Mouse (Mus musculus) spleen, adult 12 weeks (tissue): Measurements from ENCODE around the gene Lpcat1.

ENCODE experiments used
- DNase-seq: peaks from one replicate; pipeline ENCODE4 v3.0.0; 2022; ENCODE audit warnings: low spot score

The Lpcat1 gene

DNA sequence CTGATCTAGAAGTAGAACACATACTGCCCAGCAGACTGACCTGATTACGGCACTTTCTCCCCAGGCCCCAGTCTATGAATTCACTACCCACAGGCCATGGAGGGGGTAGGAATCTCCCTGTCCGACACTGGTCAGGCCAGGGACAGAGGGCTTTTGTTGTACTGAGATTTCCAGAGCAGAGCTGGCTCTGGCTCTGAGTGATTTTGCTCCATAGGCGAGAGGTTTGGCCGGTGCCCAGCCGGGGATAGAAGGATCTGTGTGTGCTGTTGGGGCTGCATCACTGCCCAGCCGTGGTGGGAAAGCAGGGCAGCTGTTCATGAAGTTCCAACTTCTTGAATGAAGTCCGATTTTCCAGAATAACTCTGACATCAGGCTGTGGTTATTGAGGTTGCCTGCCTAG, 20.1 kb upstream of the Lpcat1 start:
- DNase-seq, result no peak

- no peak for DNase-seq
Observed at GRCm38 (mm10) chr13:73447478-73447877, 19.5 kb upstream of the Lpcat1 start.

DNA sequence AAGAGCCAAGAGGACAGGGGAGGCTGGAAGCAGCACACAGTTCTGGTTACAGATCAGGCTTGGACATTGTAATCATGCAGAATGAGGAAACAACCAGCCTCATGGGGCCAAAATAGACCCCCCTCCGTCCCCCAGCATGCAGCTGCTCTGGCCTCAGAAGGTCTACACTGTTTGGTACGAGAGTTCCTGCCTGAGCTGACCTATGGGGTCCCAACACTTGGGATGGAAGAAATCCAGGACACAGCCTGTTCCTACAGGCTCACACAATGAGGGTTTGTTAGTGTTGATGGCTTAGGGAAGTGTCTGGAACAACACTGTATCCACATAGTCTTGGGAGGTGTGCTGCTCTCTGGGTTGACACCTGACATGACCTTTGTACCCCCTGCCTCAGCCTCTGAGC, 18.8 kb upstream of the Lpcat1 start:
- no peak for DNase-seq

DNA sequence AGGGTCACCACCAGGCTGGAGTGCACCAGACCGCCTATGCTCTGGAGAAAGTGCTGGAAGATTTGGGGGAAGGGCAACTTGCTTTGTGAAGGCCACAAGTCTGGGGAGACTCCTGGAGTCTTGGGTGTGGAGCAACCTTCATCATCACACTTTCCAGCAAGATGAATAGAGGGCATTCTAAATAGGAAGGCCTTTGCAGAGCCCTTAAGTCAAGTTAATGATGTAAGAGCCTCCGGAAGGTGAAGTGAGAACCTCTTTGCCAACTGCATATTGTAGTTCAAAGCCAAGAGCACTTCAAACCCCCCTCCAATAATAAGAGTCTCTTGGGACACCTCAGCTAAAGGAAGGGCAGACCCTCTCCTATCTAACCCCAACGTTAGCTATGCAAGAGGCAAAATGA, 18.3 kb upstream of the Lpcat1 start:
- DNase-seq, result no peak

- DNase-seq, result no peak
Observed at GRCm38 (mm10) chr13:73453503-73454217, 13.3 kb upstream of the Lpcat1 start.

DNA sequence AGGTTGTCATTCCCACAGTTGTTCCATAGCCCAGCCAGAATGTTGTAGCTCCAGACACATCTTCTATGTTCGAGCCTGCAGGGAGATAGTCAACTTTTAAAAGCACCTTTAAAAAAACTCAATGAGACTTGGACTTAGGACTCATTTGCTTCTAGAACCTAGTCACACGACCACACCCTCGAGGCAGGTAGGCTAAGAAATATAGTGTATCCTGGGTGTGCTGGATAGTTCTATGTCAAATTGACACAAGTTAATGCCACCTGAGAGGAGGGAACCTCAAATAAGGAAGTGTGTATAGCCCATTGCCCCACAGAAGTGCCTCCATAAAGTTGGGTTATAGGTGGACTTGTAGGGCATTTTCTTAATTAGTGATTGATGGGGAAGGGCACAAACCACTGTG, 11.7 kb upstream of the Lpcat1 start:
- no peak for DNase-seq

DNA sequence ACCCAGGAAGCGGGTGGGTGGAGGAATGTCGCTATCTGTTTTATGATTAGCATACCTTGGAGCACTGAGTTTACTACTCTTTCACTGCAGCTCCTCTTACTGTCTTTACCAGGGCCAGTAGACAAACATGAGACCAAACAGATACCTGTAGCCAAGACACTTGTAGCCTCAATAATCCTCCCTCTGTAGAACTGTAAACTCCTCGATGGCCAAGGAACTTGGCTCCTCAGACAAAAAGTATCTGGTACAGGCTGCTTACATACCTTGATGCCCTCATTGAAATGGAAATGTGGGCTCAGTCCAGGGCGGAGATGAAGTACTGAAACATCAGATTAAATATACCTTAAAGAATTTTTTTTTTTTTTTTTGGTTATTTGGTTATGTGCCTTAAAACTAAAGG, 9.7 kb upstream of the Lpcat1 start:
- DNase-seq, result no peak

DNA sequence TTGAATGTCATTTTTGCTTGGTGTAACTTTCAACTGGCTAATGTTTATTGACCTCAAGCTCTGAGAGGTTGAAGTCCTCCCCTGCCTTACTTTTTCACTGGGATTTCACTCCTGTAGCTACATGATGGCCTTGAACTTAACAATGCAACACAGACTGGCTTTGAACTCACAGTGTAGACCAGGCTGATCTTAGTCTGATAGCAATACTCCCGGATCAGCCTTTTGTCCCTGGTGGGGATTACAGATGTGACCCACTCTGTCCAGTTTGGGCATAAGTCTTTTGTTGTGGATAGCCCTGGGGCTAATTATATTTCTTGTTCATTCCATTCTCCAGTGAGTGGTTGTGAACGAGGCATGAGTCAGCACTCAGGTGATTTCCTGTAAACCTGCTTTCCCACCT, 9.3 kb upstream of the Lpcat1 start:
- DNase-seq, result no peak

- no peak for DNase-seq
Observed at GRCm38 (mm10) chr13:73458719-73459118, 8.3 kb upstream of the Lpcat1 start.

GRCm38 (mm10) chr13:73459189-73459850, 7.7 kb upstream of the Lpcat1 start:
- DNase-seq, result no peak

- DNase-seq, result no peak
Observed at GRCm38 (mm10) chr13:73461551-73461950, 5.4 kb upstream of the Lpcat1 start.

GRCm38 (mm10) chr13:73465156-73465555, 1.8 kb upstream of the Lpcat1 start:
- DNase-seq, result no peak

DNA sequence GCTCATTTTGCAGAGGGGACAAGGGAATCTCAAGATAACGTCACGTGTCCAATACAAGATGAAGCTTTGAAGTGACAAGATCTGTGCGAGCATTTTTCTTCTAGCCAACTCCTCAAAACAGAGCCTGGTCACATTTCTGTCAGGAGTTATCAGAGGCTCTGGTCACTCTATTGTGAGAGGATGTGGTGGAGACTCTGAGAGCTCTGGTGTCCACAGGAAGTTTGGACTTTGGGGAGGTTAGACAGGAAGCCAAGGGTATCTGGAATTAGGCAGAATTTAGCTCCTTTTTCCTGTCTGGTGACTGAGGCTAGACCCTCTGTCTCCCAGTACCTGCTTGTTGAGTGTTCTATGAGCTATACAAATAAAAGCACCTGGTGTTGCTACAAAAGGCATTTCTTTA, 586 bp upstream of the Lpcat1 start:
- DNase-seq, result no peak

DNA sequence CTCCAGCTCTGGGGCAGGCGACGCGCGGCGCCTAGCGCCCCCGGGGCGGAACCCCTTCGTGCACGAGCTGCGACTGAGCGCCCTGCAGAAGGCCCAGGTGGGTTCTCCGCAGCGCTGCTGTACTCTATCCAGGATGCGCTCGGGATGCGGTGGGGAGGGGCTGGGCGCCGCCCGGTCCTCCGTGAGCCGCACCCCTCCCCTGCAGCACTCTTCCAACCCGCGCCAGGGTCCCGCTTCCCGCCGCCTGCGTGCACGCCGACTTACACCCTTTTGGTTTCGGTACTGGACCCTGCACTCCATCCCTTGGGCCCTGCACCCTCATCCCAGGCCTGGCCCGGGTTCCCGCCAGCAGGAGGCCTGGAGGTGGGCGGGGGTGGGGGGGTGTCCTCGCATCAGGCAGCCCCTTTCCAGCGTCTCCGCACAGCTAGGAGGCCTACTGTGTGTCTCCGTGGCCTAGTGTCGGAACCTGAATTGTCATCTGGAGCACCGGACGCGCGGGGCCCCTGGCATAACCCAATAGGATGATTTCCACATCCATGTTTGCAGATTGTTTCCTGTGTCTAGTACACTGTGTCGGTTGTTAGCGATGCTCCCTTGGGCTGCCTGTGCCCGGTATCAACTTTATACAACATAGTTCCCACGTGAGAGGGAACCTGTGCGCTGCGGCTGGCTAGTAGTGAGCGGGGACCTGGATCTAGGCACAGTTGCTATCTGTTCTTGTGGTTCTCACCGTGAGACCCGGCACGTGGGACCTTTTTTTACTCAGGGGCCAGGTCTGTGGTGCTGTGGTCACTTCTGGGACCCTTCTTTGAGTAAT, 632 bp downstream of the Lpcat1 start:
- DNase-seq, result no peak

DNA sequence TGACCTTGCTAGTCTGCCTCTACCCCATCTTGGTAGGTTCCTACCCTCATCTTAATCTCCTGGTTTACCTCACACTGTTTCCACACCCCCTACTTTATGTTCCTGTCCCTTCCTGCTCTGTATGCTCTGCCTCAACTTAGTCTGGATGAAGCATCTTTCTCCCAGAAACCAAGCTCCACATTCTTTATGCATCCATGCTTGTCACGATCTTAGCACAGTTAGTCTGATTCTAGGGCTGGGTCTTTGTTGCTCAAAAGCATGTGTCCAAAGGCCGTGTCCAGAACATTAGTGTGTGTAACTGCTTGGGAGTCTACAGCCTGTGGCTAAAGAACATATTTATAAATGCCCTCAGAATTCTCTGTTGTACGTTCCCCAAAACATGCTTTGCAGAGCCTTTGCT, 1.8 kb downstream of the Lpcat1 start:
- no peak for DNase-seq

DNA sequence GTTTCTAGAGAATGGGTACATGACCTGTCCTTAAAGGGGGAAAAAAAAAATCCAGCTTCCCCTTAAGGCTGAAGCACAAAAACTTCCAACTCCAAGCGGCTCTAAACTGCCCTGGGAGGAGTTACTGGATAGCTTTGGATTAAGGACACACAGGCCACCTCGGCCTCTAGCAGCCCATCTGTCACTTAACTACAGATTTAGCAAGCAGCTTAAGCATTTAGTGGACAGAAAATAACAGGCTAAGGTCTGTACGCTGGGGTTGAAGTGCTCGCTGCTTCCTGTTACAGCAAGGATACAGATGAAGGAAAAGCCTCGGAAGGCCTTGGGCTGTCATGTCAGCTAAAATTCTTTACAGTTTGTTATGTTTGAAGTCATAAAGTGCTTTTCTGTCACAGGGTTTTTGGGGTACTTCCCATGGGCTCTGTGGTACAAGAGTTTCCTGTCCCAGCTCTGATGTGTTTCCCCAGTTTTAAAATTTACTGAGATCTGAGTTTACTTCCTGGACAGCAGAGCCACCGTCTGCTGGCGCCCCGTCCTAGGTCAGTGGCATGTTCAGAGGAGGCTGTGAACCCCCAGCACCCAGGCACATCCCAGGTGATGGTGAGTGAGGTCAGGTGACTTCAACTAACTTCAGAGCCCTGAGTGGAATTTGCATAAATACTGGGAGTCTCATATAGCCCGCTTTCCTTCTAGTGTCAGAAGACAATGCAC, 2.4 kb downstream of the Lpcat1 start:
- DNase-seq, result no peak

DNA sequence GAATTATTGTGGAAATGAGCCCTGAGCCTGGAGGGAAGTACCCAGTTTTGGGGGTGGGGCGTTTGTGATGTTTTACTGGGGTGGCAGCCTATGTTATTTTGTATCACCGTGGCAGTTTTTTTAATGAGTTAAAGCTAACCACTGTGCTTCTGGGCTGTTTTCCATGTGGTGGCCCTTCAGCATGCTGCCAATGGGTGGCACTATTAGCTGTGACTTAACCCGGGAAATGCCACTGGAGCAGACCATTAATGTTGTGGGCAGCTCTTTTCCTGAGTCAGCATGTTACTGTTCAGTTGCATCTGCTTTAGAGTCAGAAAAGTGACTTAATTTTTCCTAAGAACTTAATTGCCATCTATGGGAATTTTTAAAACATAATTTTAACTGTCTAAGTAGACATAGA, 5.5 kb downstream of the Lpcat1 start:
- DNase-seq, result no peak

DNA sequence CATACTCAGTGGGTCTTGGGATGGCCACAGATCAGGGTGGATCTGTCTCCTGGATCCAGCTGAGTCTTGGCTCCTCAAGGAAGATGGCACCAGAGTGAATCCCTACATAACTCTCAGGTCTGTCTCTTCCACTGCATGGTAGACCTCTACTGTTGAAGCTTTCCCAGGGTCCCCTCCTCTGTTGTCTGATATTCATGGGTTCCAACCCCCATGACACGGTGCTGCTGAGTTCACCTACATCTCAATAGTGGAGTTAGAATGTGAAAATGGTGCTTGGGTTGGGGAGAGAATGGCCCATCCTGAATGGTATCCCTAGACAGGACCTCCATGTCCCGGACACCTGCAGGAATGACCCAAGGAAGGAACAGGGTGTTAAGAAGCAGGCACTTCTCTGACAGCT, 6.7 kb downstream of the Lpcat1 start:
- no peak for DNase-seq

GRCm38 (mm10) chr13:73474163-73474562, 7.2 kb downstream of the Lpcat1 start:
- no peak for DNase-seq

- peak; percentile 59 for DNase-seq
Observed at GRCm38 (mm10) chr13:73475058-73475980, 8.3 kb downstream of the Lpcat1 start.

- DNase-seq, result no peak
Observed at GRCm38 (mm10) chr13:73476259-73476658, 9.3 kb downstream of the Lpcat1 start.
